Mouse (Mus musculus) heart, adult 2 months (tissue): ENCODE results near the gene Grap.

Source experiments
- CTCF ChIP-seq: fragments of 200-600 bp; IDR thresholded peaks from 2 replicates; pipeline ENCODE4 v1.8.1; 2022; ENCODE audit warnings: antibody characterized with exemption, mild to moderate bottlenecking, moderate library complexity
- EP300 ChIP-seq: fragments of 200-500 bp; IDR thresholded peaks from 2 replicates; pipeline ENCODE4 v1.6.1; 2011; ENCODE audit warnings: low read depth, low read length, control low read depth; ENCODE audit not compliant: insufficient read depth
- POLR2A ChIP-seq: fragments of 200-500 bp; IDR thresholded peaks from 2 replicates; pipeline ENCODE4 v1.6.1; 2011; ENCODE audit warnings: mild to moderate bottlenecking, low read depth, low read length, control low read depth; ENCODE audit not compliant: insufficient read depth

- TF ChIP-seq CTCF: no peak
- no peak for TF ChIP-seq EP300
- TF ChIP-seq POLR2A: no peak
Measured at GRCm38 (mm10) chr11:61647110-61647910, 5.8 kb upstream of the Grap start.
